Mouse (Mus musculus): ENCODE measurements around the gene Lgr4. TPM values are rescaled to one million over a fixed set of nuclear protein-coding genes. Genes with fewer than 3 reads are reported as not detected.
A peak's percentile ranks its signal among the peaks of the same experiment; 100 is the strongest.

Lgr4 gene
- polyA plus RNA-seq, 1 experiment from 2014 or later: 10.8 TPM

GRCm38 (mm10) chr2:109927446-109927845 is 10.0 kb downstream of the Lgr4 start:
- no peaks in the 10 kb centered on the region for H3K36me3 ChIP-seq (ENCODE audit: control insufficient read depth, insufficient read depth, low read length)
- no peaks in the 10 kb centered on the region for H3K9me3 ChIP-seq (ENCODE audit: control insufficient read depth, low read length)
- H3K4me1 ChIP-seq (ENCODE audit: control insufficient read depth, insufficient read depth, low read length): peaks cover 6% of the 10 kb centered on the region; the same call in 1 of the 2 replicates
- H3K27me3 ChIP-seq (ENCODE audit: control insufficient read depth, insufficient read depth, low read length): no peaks in the 10 kb centered on the region
- no peak overlapping the region for H3K4me3 ChIP-seq (ENCODE audit: low read depth, low read length)
- ATAC-seq (ENCODE audit: low read depth): no peak
- no peak overlapping the region for H3K27ac ChIP-seq (ENCODE audit: low read depth, low read length)
- H3K9ac ChIP-seq (replicated peaks; ENCODE audit: low read depth, low read length): no peak overlapping the region
- no peak overlapping the region for H3K4me2 ChIP-seq (ENCODE audit: low read depth, low read length)
- WGBS: 91% methylated on average over 7 of the region's 7 CpGs

GRCm38 (mm10) chr2:109927876-109928275 is 10.4 kb downstream of the Lgr4 start:
- Histone ChIP-seq H3K9ac (replicated peaks; ENCODE audit: low read depth, low read length) (no peak overlapping the region), H3K4me3 (ENCODE audit: low read depth, low read length) (no peak overlapping the region), H3K27ac (ENCODE audit: low read depth, low read length) (no peak overlapping the region), H3K27me3 (ENCODE audit: control insufficient read depth, insufficient read depth, low read length) (no peaks in the 10 kb centered on the region), H3K36me3 (ENCODE audit: control insufficient read depth, insufficient read depth, low read length) (no peaks in the 10 kb centered on the region), H3K9me3 (ENCODE audit: control insufficient read depth, low read length) (no peaks in the 10 kb centered on the region), H3K4me1 (ENCODE audit: control insufficient read depth, insufficient read depth, low read length) (peaks cover 10% of the 10 kb centered on the region; the same call in 1 of the 2 replicates), H3K4me2 (ENCODE audit: low read depth, low read length) (no peak overlapping the region)
- no peak for ATAC-seq (ENCODE audit: low read depth)

- Histone ChIP-seq H3K27ac (ENCODE audit: low read depth, low read length) (no peak overlapping the region), H3K4me1 (ENCODE audit: control insufficient read depth, insufficient read depth, low read length) (peaks cover 10% of the 10 kb centered on the region; the same call in 1 of the 2 replicates), H3K9me3 (ENCODE audit: control insufficient read depth, low read length) (no peaks in the 10 kb centered on the region), H3K9ac (replicated peaks; ENCODE audit: low read depth, low read length) (no peak overlapping the region), H3K4me3 (ENCODE audit: low read depth, low read length) (no peak overlapping the region), H3K27me3 (ENCODE audit: control insufficient read depth, insufficient read depth, low read length) (no peaks in the 10 kb centered on the region), H3K36me3 (ENCODE audit: control insufficient read depth, insufficient read depth, low read length) (no peaks in the 10 kb centered on the region), H3K4me2 (ENCODE audit: low read depth, low read length) (no peak overlapping the region)
- ATAC-seq (ENCODE audit: low read depth): no peak
- WGBS: 72% methylated on average over 4 of the region's 4 CpGs
Measured at GRCm38 (mm10) chr2:109928791-109929190, 11.3 kb downstream of the Lgr4 start.

- no peak for ATAC-seq (ENCODE audit: low read depth)
- Histone ChIP-seq H3K9me3 (ENCODE audit: control insufficient read depth, low read length) (no peaks in the 10 kb centered on the region), H3K27ac (ENCODE audit: low read depth, low read length) (no peak overlapping the region), H3K9ac (replicated peaks; ENCODE audit: low read depth, low read length) (no peak overlapping the region), H3K4me2 (ENCODE audit: low read depth, low read length) (no peak overlapping the region), H3K36me3 (ENCODE audit: control insufficient read depth, insufficient read depth, low read length) (no peaks in the 10 kb centered on the region), H3K4me1 (ENCODE audit: control insufficient read depth, insufficient read depth, low read length) (peaks cover 10% of the 10 kb centered on the region; the same call in 1 of the 2 replicates), H3K27me3 (ENCODE audit: control insufficient read depth, insufficient read depth, low read length) (no peaks in the 10 kb centered on the region), H3K4me3 (ENCODE audit: low read depth, low read length) (no peak overlapping the region)
- 50% methylated on average over 3 of the region's 3 CpGs for WGBS
Measured at GRCm38 (mm10) chr2:109929256-109929655, 11.8 kb downstream of the Lgr4 start.

- Histone ChIP-seq H3K4me2 (ENCODE audit: low read depth, low read length) (no peak overlapping the region), H3K27ac (ENCODE audit: low read depth, low read length) (no peak overlapping the region), H3K4me3 (ENCODE audit: low read depth, low read length) (no peak overlapping the region), H3K36me3 (ENCODE audit: control insufficient read depth, insufficient read depth, low read length) (no peaks in the 10 kb centered on the region), H3K9me3 (ENCODE audit: control insufficient read depth, low read length) (no peaks in the 10 kb centered on the region), H3K4me1 (ENCODE audit: control insufficient read depth, insufficient read depth, low read length) (peaks cover 10% of the 10 kb centered on the region; the same call in 1 of the 2 replicates), H3K9ac (replicated peaks; ENCODE audit: low read depth, low read length) (no peak overlapping the region), H3K27me3 (ENCODE audit: control insufficient read depth, insufficient read depth, low read length) (no peaks in the 10 kb centered on the region)
- no peak for ATAC-seq (ENCODE audit: low read depth)
- WGBS: 97% methylated on average over 5 of the region's 5 CpGs
Measured at GRCm38 (mm10) chr2:109930366-109930765, 12.9 kb downstream of the Lgr4 start.

GRCm38 (mm10) chr2:109930771-109931170 is 13.3 kb downstream of the Lgr4 start:
- WGBS: 95% methylated on average over 4 of the region's 4 CpGs
- peaks cover 10% of the 10 kb centered on the region; the same call in 1 of the 2 replicates for H3K4me1 ChIP-seq (ENCODE audit: control insufficient read depth, insufficient read depth, low read length)
- H3K9me3 ChIP-seq (ENCODE audit: control insufficient read depth, low read length): no peaks in the 10 kb centered on the region
- H3K27me3 ChIP-seq (ENCODE audit: control insufficient read depth, insufficient read depth, low read length): no peaks in the 10 kb centered on the region
- H3K4me3 ChIP-seq (ENCODE audit: low read depth, low read length): no peak overlapping the region
- H3K27ac ChIP-seq (ENCODE audit: low read depth, low read length): no peak overlapping the region
- no peak for ATAC-seq (ENCODE audit: low read depth)
- H3K9ac ChIP-seq (replicated peaks; ENCODE audit: low read depth, low read length): no peak overlapping the region
- H3K4me2 ChIP-seq (ENCODE audit: low read depth, low read length): no peak overlapping the region
- no peaks in the 10 kb centered on the region for H3K36me3 ChIP-seq (ENCODE audit: control insufficient read depth, insufficient read depth, low read length)

- Histone ChIP-seq H3K9me3 (ENCODE audit: control insufficient read depth, low read length) (no peaks in the 10 kb centered on the region), H3K4me3 (ENCODE audit: low read depth, low read length) (no peak overlapping the region), H3K36me3 (ENCODE audit: control insufficient read depth, insufficient read depth, low read length) (no peaks in the 10 kb centered on the region), H3K27ac (ENCODE audit: low read depth, low read length) (no peak overlapping the region), H3K4me1 (ENCODE audit: control insufficient read depth, insufficient read depth, low read length) (peaks cover 10% of the 10 kb centered on the region; the same call in 1 of the 2 replicates), H3K9ac (replicated peaks; ENCODE audit: low read depth, low read length) (no peak overlapping the region), H3K27me3 (ENCODE audit: control insufficient read depth, insufficient read depth, low read length) (no peaks in the 10 kb centered on the region), H3K4me2 (ENCODE audit: low read depth, low read length) (peak overlapping the region; percentile 1; the same call in 1 of the 2 replicates)
- WGBS: 31% methylated on average over 13 of the region's 13 CpGs
- no peak for ATAC-seq (ENCODE audit: low read depth)
Measured at GRCm38 (mm10) chr2:109931978-109932780, 14.7 kb downstream of the Lgr4 start.

GRCm38 (mm10) chr2:109933151-109933550 is 15.7 kb downstream of the Lgr4 start:
- H3K27ac ChIP-seq (ENCODE audit: low read depth, low read length): no peak overlapping the region

GRCm38 (mm10) chr2:109934086-109934485 is 16.6 kb downstream of the Lgr4 start:
- Histone ChIP-seq H3K4me2 (ENCODE audit: low read depth, low read length) (no peak overlapping the region), H3K4me3 (ENCODE audit: low read depth, low read length) (no peak overlapping the region), H3K9ac (replicated peaks; ENCODE audit: low read depth, low read length) (no peak overlapping the region), H3K36me3 (ENCODE audit: control insufficient read depth, insufficient read depth, low read length) (no peaks in the 10 kb centered on the region), H3K9me3 (ENCODE audit: control insufficient read depth, low read length) (no peaks in the 10 kb centered on the region), H3K27me3 (ENCODE audit: control insufficient read depth, insufficient read depth, low read length) (no peaks in the 10 kb centered on the region), H3K4me1 (ENCODE audit: control insufficient read depth, insufficient read depth, low read length) (peaks cover 10% of the 10 kb centered on the region; the same call in 1 of the 2 replicates), H3K27ac (ENCODE audit: low read depth, low read length) (no peak overlapping the region)
- 67% methylated on average over 4 of the region's 4 CpGs for WGBS
- ATAC-seq (ENCODE audit: low read depth): no peak

More at GRCm38 (mm10) chr2:109933151-109933550, 15.7 kb downstream of the Lgr4 start:
- Histone ChIP-seq H3K9ac (replicated peaks; ENCODE audit: low read depth, low read length) (no peak overlapping the region), H3K27me3 (ENCODE audit: control insufficient read depth, insufficient read depth, low read length) (no peaks in the 10 kb centered on the region), H3K9me3 (ENCODE audit: control insufficient read depth, low read length) (no peaks in the 10 kb centered on the region), H3K4me1 (ENCODE audit: control insufficient read depth, insufficient read depth, low read length) (peaks cover 10% of the 10 kb centered on the region; the same call in 1 of the 2 replicates), H3K4me2 (ENCODE audit: low read depth, low read length) (no peak overlapping the region), H3K4me3 (ENCODE audit: low read depth, low read length) (no peak overlapping the region), H3K36me3 (ENCODE audit: control insufficient read depth, insufficient read depth, low read length) (no peaks in the 10 kb centered on the region)
- no peak for ATAC-seq (ENCODE audit: low read depth)
- WGBS: 65% methylated on average over 3 of the region's 3 CpGs

Measured in neural tube, embryonic 14.5 days (tissue).